Comparison of ENCODE assay signal across 11 mouse cellular contexts in genomic region chr4:109576933-109577332, GRCm38 (mm10). TPM values are rescaled to one million over a fixed set of nuclear protein-coding genes. Genes with fewer than 3 reads are reported as not detected.
DNase-seq lines count a peak whose midpoint lies in the region; ATAC-seq and TF ChIP-seq lines count a peak whose summit lies in the region.
"Had no signal": no experiment of that assay in that cellular context is flagged by ENCODE, and none has a peak within 500 bp of the region (broad histone marks: within the 10 kb centered on the region; RNA-seq: fewer than 3 reads in every experiment).

No protein-coding gene starts in this region.

- no peak overlapping the region for H3K27ac ChIP-seq in intestine, postnatal 0 days (ENCODE audit: low read depth, low read length)
- H3K27ac ChIP-seq in intestine, embryonic 15.5 days: no peak overlapping the region
- no peak overlapping the region for H3K27ac ChIP-seq in hindbrain, embryonic 10.5 days
- H3K27ac ChIP-seq: lung, embryonic 15.5 days had no signal

- TF ChIP-seq CTCF in intestine, postnatal 0 days (IDR thresholded peaks at IDR 0.05; ENCODE audit: low read depth): peak; percentile 59

- no peak overlapping the region for H3K4me3 ChIP-seq in intestine, postnatal 0 days (ENCODE audit: low read depth, low read length)
- H3K4me3 ChIP-seq in intestine, embryonic 15.5 days (replicated peaks): no peak overlapping the region
- H3K4me3 ChIP-seq in hindbrain, embryonic 10.5 days: no peak overlapping the region
- H3K4me3 ChIP-seq: lung, embryonic 15.5 days had no signal

- no peak overlapping the region for H3K4me2 ChIP-seq in intestine, postnatal 0 days (replicated peaks; ENCODE audit: low read depth)
- no peak overlapping the region for H3K4me2 ChIP-seq in intestine, embryonic 15.5 days (replicated peaks)
- H3K4me2 ChIP-seq: lung, embryonic 15.5 days had no signal

- no peaks in the 10 kb centered on the region for H3K27me3 ChIP-seq in intestine, postnatal 0 days (replicated peaks; ENCODE audit: control insufficient read depth, insufficient read depth, low read length)
- no peaks in the 10 kb centered on the region for H3K27me3 ChIP-seq in intestine, embryonic 15.5 days (replicated peaks)
- H3K27me3 ChIP-seq in hindbrain, embryonic 10.5 days (ENCODE audit: insufficient read depth, poor library complexity, severe bottlenecking): no peaks in the 10 kb centered on the region
- H3K27me3 ChIP-seq: lung, embryonic 15.5 days had no signal

- 72% methylated on average over 5 of the region's 5 CpGs for WGBS in intestine, postnatal 0 days
- WGBS in intestine, embryonic 15.5 days: 72% methylated on average over 5 of the region's 5 CpGs
- WGBS in hindbrain, embryonic 10.5 days: 81% methylated on average over 5 of the region's 5 CpGs

- no peak overlapping the region for H3K9ac ChIP-seq in intestine, postnatal 0 days (ENCODE audit: low read depth, low read length)
- no peak overlapping the region for H3K9ac ChIP-seq in intestine, embryonic 15.5 days
- H3K9ac ChIP-seq: lung, embryonic 15.5 days had no signal

- H3K36me3 ChIP-seq in intestine, postnatal 0 days (ENCODE audit: control insufficient read depth, insufficient read depth): no peaks in the 10 kb centered on the region
- H3K36me3 ChIP-seq in intestine, embryonic 15.5 days: no peaks in the 10 kb centered on the region
- H3K36me3 ChIP-seq in hindbrain, embryonic 10.5 days: no peaks in the 10 kb centered on the region
- H3K36me3 ChIP-seq: lung, embryonic 15.5 days had no signal

- no peaks in the 10 kb centered on the region for H3K9me3 ChIP-seq in intestine, postnatal 0 days (ENCODE audit: control insufficient read depth)
- no peaks in the 10 kb centered on the region for H3K9me3 ChIP-seq in intestine, embryonic 15.5 days
- no peaks in the 10 kb centered on the region for H3K9me3 ChIP-seq in hindbrain, embryonic 10.5 days
- H3K9me3 ChIP-seq: lung, embryonic 15.5 days had no signal

- peak; percentile 18 for DNase-seq in adrenal gland, postnatal 14 days
- DNase-seq in adrenal gland, adult 8-10 months: no peak
- DNase-seq in 416B (ENCODE audit: low read depth): peak; percentile 75
- DNase-seq in ovary, adult 18-20 months (ENCODE audit: low spot score): no peak
- no peak for DNase-seq in hindbrain, embryonic 10.5 days (ENCODE audit: low spot score)

- no peak for ATAC-seq in intestine, postnatal 0 days
- ATAC-seq in intestine, embryonic 15.5 days: no peak
- peak; percentile 61 for ATAC-seq in granulocyte monocyte progenitor cell, adult 5-6 weeks (replicated peaks; ENCODE audit: poor library complexity, severe bottlenecking)

- H3K4me1 ChIP-seq in intestine, postnatal 0 days (replicated peaks; ENCODE audit: control insufficient read depth, insufficient read depth, low read length): no peaks in the 10 kb centered on the region
- H3K4me1 ChIP-seq in intestine, embryonic 15.5 days (replicated peaks): no peaks in the 10 kb centered on the region
- 0 out of 2 replicates have a peak, but pooled peaks cover 3% of the 10 kb centered on the region for H3K4me1 ChIP-seq in hindbrain, embryonic 10.5 days (replicated peaks)

RNA-seq across cellular contexts. Expression of gene 4930522H14Rik, which starts 45.8 kb away (rescaled TPM):
- not detected in 2 replicates for total RNA-seq in adrenal gland, postnatal 14 days (2021)
- not detected for total RNA-seq in adrenal gland, adult 8-10 months (2022)
- polyA plus RNA-seq in intestine, postnatal 0 days (2015; fragmentation: Nextera tagmentation; extraction: Ambion mirVana): not detected in 2 replicates
- not detected in 2 replicates for polyA plus RNA-seq in intestine, embryonic 15.5 days (2015; fragmentation: Nextera tagmentation; extraction: Ambion mirVana)
- total RNA-seq in granulocyte monocyte progenitor cell, adult 5-6 weeks (2014; fragmentation: Nextera tagmentation): not detected in 2 replicates
- not detected in 2 replicates for total RNA-seq in granulocyte monocyte progenitor cell, adult 5-6 weeks (2017)
- polyA plus RNA-seq in hindbrain, embryonic 10.5 days (2016; fragmentation: Nextera tagmentation; extraction: Ambion mirVana): not detected in 2 replicates
- total RNA-seq: neutrophil, adult 5-6 weeks had no signal
- polyA plus RNA-seq: C2C12; lung, embryonic 15.5 days had no signal

Comparison
In these comparisons a context has a peak if more than half of its experiments do, and no peak if none do; other contexts are left out.
1. DNase-seq: peak in adrenal gland, postnatal 14 days (single experiment) and 416B (single experiment); none in adrenal gland, adult 8-10 months (single experiment), ovary, adult 18-20 months (single experiment) and hindbrain, embryonic 10.5 days (single experiment).